Mouse (Mus musculus) midbrain, embryonic 12.5 days (tissue): ENCODE results near the gene Kif27. TPM values are rescaled to one million over a fixed set of nuclear protein-coding genes. Genes with fewer than 3 reads are reported as not detected.

Experiments used
- ATAC-seq: fragments of 200-750 bp; cut with Nextera tagmentation; 2 replicates; pipeline ENCODE4 v1.8.0; 2017; ENCODE audit warnings: low read depth, moderate TSS enrichment, moderate library complexity; ENCODE audit not compliant: low FRiP score
- H3K27ac ChIP-seq: fragments of 300-500 bp; sonication (generic); replicated peaks from 2 replicates; pipeline ENCODE4 v1.5.1; 2016; ENCODE audit warnings: mild to moderate bottlenecking
- H3K27me3 ChIP-seq: fragments of 300-500 bp; sonication (generic); 2 replicates; pipeline ENCODE4 v1.6.1; 2016; ENCODE audit warnings: mild to moderate bottlenecking
- H3K36me3 ChIP-seq: fragments of 300-500 bp; sonication (generic); 2 replicates; pipeline ENCODE4 v1.6.1; 2016
- H3K4me1 ChIP-seq: fragments of 300-500 bp; sonication (generic); 2 replicates; pipeline ENCODE4 v1.6.1; 2016
- H3K4me2 ChIP-seq: fragments of 300-500 bp; sonication (generic); replicated peaks from 2 replicates; pipeline ENCODE4 v1.6.1; 2016; ENCODE audit warnings: mild to moderate bottlenecking, moderate library complexity
- H3K4me3 ChIP-seq: fragments of 300-500 bp; sonication (generic); 2 replicates; pipeline ENCODE4 v1.5.1; 2016; ENCODE audit warnings: mild to moderate bottlenecking
- H3K9ac ChIP-seq: fragments of 300-500 bp; sonication (generic); replicated peaks from 2 replicates; pipeline ENCODE4 v1.6.1; 2016; ENCODE audit warnings: mild to moderate bottlenecking, moderate library complexity
- H3K9me3 ChIP-seq: fragments of 300-500 bp; sonication (generic); 2 replicates; pipeline ENCODE4 v1.6.1; 2016; ENCODE audit warnings: mild to moderate bottlenecking
- WGBS: fragments of 180-500 bp; shearing (Covaris S2); methylation state at CpG from one replicate; pipeline ENCODE4 v1.1.7; 2016; 5-methylcytosine and 5-hydroxymethylcytosine counted together
- microRNA counts: library from miRNA; unstranded; fragments of <30 nt; microRNA quantifications from one replicate; lab custom pipeline; 2017
- microRNA-seq: library from miRNA; unstranded; fragments of <30 nt; microRNA quantifications from one replicate; pipeline ENCODE4, GENCODE M21; 2017
- polyA plus RNA-seq: library from polyadenylated mRNA; unstranded; fragments of >200 nt; fragmentation: Nextera tagmentation; extraction: Ambion mirVana; gene quantifications from 2 replicates; pipeline ENCODE4 v1.2.1, GENCODE M21; 2016

Gene Kif27
- polyA plus RNA-seq, 1 experiment from 2014 or later, result 1.3 TPM

GRCm38 (mm10) chr13:58274259-58274991 is 84.5 kb downstream of the Kif27 start:
- peak overlapping the region; percentile 83 for H3K27ac ChIP-seq
- no peaks in the 10 kb centered on the region for H3K9me3 ChIP-seq
- H3K9ac ChIP-seq, result peak overlapping the region; percentile 83
- peak overlapping the region; percentile 82 for H3K4me2 ChIP-seq
- WGBS, result under 1% methylated on average over 64 of the region's 84 CpGs
- H3K4me3 ChIP-seq, result peak overlapping the region; percentile 84
- ATAC-seq, result peak; percentile 80
- peaks cover 15% of the 10 kb centered on the region; the same call in 1 of the 2 replicates for H3K27me3 ChIP-seq
- H3K4me1 ChIP-seq, result peaks cover 23% of the 10 kb centered on the region
- H3K36me3 ChIP-seq, result no peaks in the 10 kb centered on the region

- H3K4me3 ChIP-seq, result peak overlapping the region; percentile 84
- H3K9me3 ChIP-seq, result no peaks in the 10 kb centered on the region
- H3K4me1 ChIP-seq, result peaks cover 23% of the 10 kb centered on the region
- peak; percentile 72 for ATAC-seq
- H3K27ac ChIP-seq, result peak overlapping the region; percentile 83
- WGBS, result under 1% methylated on average over 90 of the region's 115 CpGs
- H3K9ac ChIP-seq, result peak overlapping the region; percentile 83
- H3K4me2 ChIP-seq, result peak overlapping the region; percentile 82
- H3K36me3 ChIP-seq, result no peaks in the 10 kb centered on the region
- peaks cover 15% of the 10 kb centered on the region; the same call in 1 of the 2 replicates for H3K27me3 ChIP-seq
Observed at GRCm38 (mm10) chr13:58273411-58274258, 85.3 kb downstream of the Kif27 start.

GRCm38 (mm10) chr13:58266864-58267263 is 92.1 kb downstream of the Kif27 start:
- 82% methylated on average over 3 of the region's 3 CpGs for WGBS
- H3K9me3 ChIP-seq, result no peaks in the 10 kb centered on the region
- no peak overlapping the region for H3K9ac ChIP-seq
- no peak for ATAC-seq
- H3K4me2 ChIP-seq, result no peak overlapping the region
- no peaks in the 10 kb centered on the region for H3K27me3 ChIP-seq
- no peaks in the 10 kb centered on the region for H3K4me1 ChIP-seq
- H3K27ac ChIP-seq, result no peak overlapping the region
- H3K36me3 ChIP-seq, result peaks cover 13% of the 10 kb centered on the region
- H3K4me3 ChIP-seq, result no peak overlapping the region

GRCm38 (mm10) chr13:58263546-58263945 is 95.4 kb downstream of the Kif27 start:
- 83% methylated on average over 8 of the region's 8 CpGs for WGBS
- peaks cover 21% of the 10 kb centered on the region for H3K36me3 ChIP-seq
- no peaks in the 10 kb centered on the region for H3K9me3 ChIP-seq
- no peaks in the 10 kb centered on the region for H3K27me3 ChIP-seq
- no peak overlapping the region for H3K27ac ChIP-seq
- no peaks in the 10 kb centered on the region for H3K4me1 ChIP-seq
- no peak overlapping the region for H3K4me2 ChIP-seq
- H3K9ac ChIP-seq, result no peak overlapping the region
- no peak for ATAC-seq
- no peak overlapping the region for H3K4me3 ChIP-seq

GRCm38 (mm10) chr13:58261674-58262073 is 97.2 kb downstream of the Kif27 start:
- no peaks in the 10 kb centered on the region for H3K27me3 ChIP-seq
- 90% methylated on average over 4 of the region's 4 CpGs for WGBS
- no peak overlapping the region for H3K9ac ChIP-seq
- peaks cover 27% of the 10 kb centered on the region for H3K36me3 ChIP-seq
- no peak overlapping the region for H3K27ac ChIP-seq
- no peak for ATAC-seq
- no peak overlapping the region for H3K4me2 ChIP-seq
- no peaks in the 10 kb centered on the region for H3K9me3 ChIP-seq
- no peak overlapping the region for H3K4me3 ChIP-seq
- H3K4me1 ChIP-seq, result no peaks in the 10 kb centered on the region

- Histone ChIP-seq H3K36me3 (peaks cover 36% of the 10 kb centered on the region), H3K9me3 (no peaks in the 10 kb centered on the region), H3K4me2 (no peak overlapping the region), H3K27me3 (no peaks in the 10 kb centered on the region), H3K9ac (no peak overlapping the region), H3K27ac (no peak overlapping the region), H3K4me3 (no peak overlapping the region), H3K4me1 (no peaks in the 10 kb centered on the region)
- ATAC-seq, result no peak
- 95% methylated on average over 1 of the region's 1 CpGs for WGBS
Observed at GRCm38 (mm10) chr13:58253268-58253667, 105.7 kb downstream of the Kif27 start.

- no peak overlapping the region for H3K9ac ChIP-seq
- peaks cover 23% of the 10 kb centered on the region for H3K36me3 ChIP-seq
- ATAC-seq, result no peak
- no peak overlapping the region for H3K4me2 ChIP-seq
- no peaks in the 10 kb centered on the region for H3K4me1 ChIP-seq
- H3K9me3 ChIP-seq, result no peaks in the 10 kb centered on the region
- no peaks in the 10 kb centered on the region for H3K27me3 ChIP-seq
- WGBS, result 93% methylated on average over 5 of the region's 5 CpGs
- no peak overlapping the region for H3K27ac ChIP-seq
- no peak overlapping the region for H3K4me3 ChIP-seq
Observed at GRCm38 (mm10) chr13:58248957-58249356, 110.0 kb downstream of the Kif27 start.

MicroRNA genes within 50 kb of the gene (microRNA counts, 519-probe panel; counts per million panel counts)
- microRNA mmu-miR-7a (lab: Ali Mortazavi, UCI), result 6,568 counts per million, percentile 71 among the panel's probes with 10 or more counts

Small RNA genes lying within 50 kb of the gene (microRNA-seq; reads per million reads assigned to microRNA genes)
- gene Mir6369 (not detected), gene Mir7-1 (558 reads per million, percentile 72 among the genes with 10 or more reads in this experiment)

Other genes with a start within 250 kb of the Kif27 start
- gene Klhl3, start 245.5 kb downstream of the Kif27 start, polyA plus RNA-seq, result 4.3 and 4.4 TPM in 2 replicates
- 56.5 and 64.8 TPM in 2 replicates for gene Hnrnpa0, start 230.6 kb downstream of the Kif27 start, polyA plus RNA-seq
- gene Idnk, start 201.5 kb downstream of the Kif27 start, polyA plus RNA-seq, result 61.7 and 69.7 TPM in 2 replicates
- gene Ubqln1, start 143.5 kb downstream of the Kif27 start, polyA plus RNA-seq, result 164 and 165 TPM in 2 replicates
- 36.2 and 40.0 TPM in 2 replicates for gene Gkap1, start 83.4 kb downstream of the Kif27 start, polyA plus RNA-seq
- gene 2210016F16Rik, start 26.1 kb upstream of the Kif27 start, polyA plus RNA-seq, result 26.7 and 29.4 TPM in 2 replicates
- gene Rmi1, start 43.1 kb upstream of the Kif27 start, polyA plus RNA-seq, result 29.4 and 31.0 TPM in 2 replicates
- 2,145 and 2,244 TPM in 2 replicates for gene Hnrnpk, start 44.2 kb upstream of the Kif27 start, polyA plus RNA-seq